In genomic region chr10:41000965-41001364, GRCm38 (mm10) we compare ENCODE assay signal across 18 mouse cellular contexts.
A peak's percentile ranks its signal among the peaks of the same experiment; 100 is the strongest.
DNase-seq lines count a peak whose midpoint lies in the region; ATAC-seq and TF ChIP-seq lines count a peak whose summit lies in the region.
"Had no signal": no experiment of that assay in that cellular context is flagged by ENCODE, and none has a peak within 500 bp of the region (broad histone marks: within the 10 kb centered on the region; RNA-seq: fewer than 3 reads in every experiment).

No protein-coding gene starts in this region.

- no peak overlapping the region for H3K27ac ChIP-seq in MEL (ENCODE audit: control insufficient read depth, low read depth, low read length)
- H3K27ac ChIP-seq: embryonic facial prominence, embryonic 10.5 days; embryonic facial prominence, embryonic 12.5 days; forebrain, embryonic 13.5 days; forebrain, embryonic 15.5 days had no signal

- TF ChIP-seq RAD21 in MEL (IDR thresholded peaks at IDR 0.05; ENCODE audit: low read depth, low read length) = no peak

- no peaks in the 10 kb centered on the region for H3K9me3 ChIP-seq in megakaryocyte, embryonic 14.5 days
- H3K9me3 ChIP-seq in G1E (replicated peaks) = no peaks in the 10 kb centered on the region
- no peaks in the 10 kb centered on the region for H3K9me3 ChIP-seq in MEL (replicated peaks; ENCODE audit: insufficient read depth, low read length)
- H3K9me3 ChIP-seq: embryonic facial prominence, embryonic 10.5 days; embryonic facial prominence, embryonic 12.5 days; forebrain, embryonic 13.5 days; forebrain, embryonic 15.5 days had no signal

- peak overlapping the region; percentile 74 for H3K4me3 ChIP-seq in megakaryocyte, embryonic 14.5 days (replicated peaks)
- peak overlapping the region; percentile 8; the same call in 1 of the 2 replicates for H3K4me3 ChIP-seq in G1E (ENCODE audit: low read depth, low read length)
- no peak overlapping the region for H3K4me3 ChIP-seq in MEL (ENCODE audit: control insufficient read depth in 1 of 2, insufficient read depth in 1 of 2, low read depth in 2 of 2, low read length in 2 of 2)
- H3K4me3 ChIP-seq: embryonic facial prominence, embryonic 10.5 days; embryonic facial prominence, embryonic 12.5 days; forebrain, embryonic 13.5 days; forebrain, embryonic 15.5 days had no signal

- TF ChIP-seq POLR2A in MEL (IDR thresholded peaks at IDR 0.05; ENCODE audit: control insufficient read depth in 1 of 2, insufficient read depth in 1 of 2, low read depth in 1 of 2, low read length in 2 of 2, poor library complexity in 1 of 2) = no peak

- TF ChIP-seq CTCF in G1E (IDR thresholded peaks at IDR 0.05; ENCODE audit: low read depth, low read length) (no peak), MEL (IDR thresholded peaks at IDR 0.05 in 2 of 3, conservative IDR thresholded peaks at IDR 0.05 in 1 of 3; ENCODE audit: control insufficient read depth in 1 of 3, insufficient read depth in 1 of 3, low read depth in 2 of 3, low read length in 3 of 3, poor library complexity in 1 of 3, severe bottlenecking in 1 of 3) (no peak)

- H3K4me1 ChIP-seq in megakaryocyte, embryonic 14.5 days = peaks cover 3% of the 10 kb centered on the region; the same call in 1 of the 2 replicates
- H3K4me1 ChIP-seq in G1E (ENCODE audit: insufficient read depth, low read depth, low read length) (no peaks in the 10 kb centered on the region), MEL (ENCODE audit: control insufficient read depth in 1 of 2, insufficient read depth in 2 of 2, low read length in 2 of 2) (no peaks in the 10 kb centered on the region)
- H3K4me1 ChIP-seq: embryonic facial prominence, embryonic 10.5 days; embryonic facial prominence, embryonic 12.5 days had no signal

- H3K9ac ChIP-seq in MEL (ENCODE audit: control insufficient read depth, low read depth, low read length, poor library complexity, severe bottlenecking) = no peak overlapping the region
- H3K9ac ChIP-seq: embryonic facial prominence, embryonic 12.5 days; forebrain, embryonic 13.5 days; forebrain, embryonic 15.5 days; forebrain, postnatal 0 days had no signal

- no peak for ATAC-seq in megakaryocyte, adult 5-6 weeks (ENCODE audit: poor library complexity, severe bottlenecking)
- ATAC-seq in G1E (ENCODE audit: extremely low read depth, insufficient number of reproducible peaks, low FRiP score, poor library complexity, severe bottlenecking) = no peak
- ATAC-seq: forebrain, embryonic 13.5 days; forebrain, embryonic 15.5 days; forebrain, postnatal 0 days had no signal

- no peaks in the 10 kb centered on the region for H3K36me3 ChIP-seq in megakaryocyte, embryonic 14.5 days (replicated peaks; ENCODE audit: low read length)
- H3K36me3 ChIP-seq in G1E (replicated peaks) (no peaks in the 10 kb centered on the region), MEL (ENCODE audit: control insufficient read depth in 1 of 2, insufficient read depth in 2 of 2, low read length in 2 of 2) (no peaks in the 10 kb centered on the region)
- H3K36me3 ChIP-seq: embryonic facial prominence, embryonic 10.5 days; embryonic facial prominence, embryonic 12.5 days; forebrain, embryonic 15.5 days had no signal

- DNase-seq in G1E (ENCODE audit: low spot score) (no peak), MEL (ENCODE audit: low read depth, low spot score) (no peak)
- DNase-seq in embryo, embryonic 10 days (ENCODE audit: low spot score) = no peak
- DNase-seq: adrenal gland, adult 2 months; adrenal gland, postnatal 10 days; adrenal gland, postnatal 25 days; cerebellum, adult 11 months; cerebellum, adult 18-20 months; cerebellum, adult 8-10 months; cerebellum, adult 9-11 months; cerebellum, postnatal 36 days; forebrain, postnatal 0 days had no signal

- peaks cover 1% of the 10 kb centered on the region for H3K27me3 ChIP-seq in megakaryocyte, embryonic 14.5 days (replicated peaks)
- H3K27me3 ChIP-seq in G1E (ENCODE audit: insufficient read depth, low read length) = peaks cover 12% of the 10 kb centered on the region
- no peaks in the 10 kb centered on the region; a peak in 2 of 4 replicates for H3K27me3 ChIP-seq in MEL (ENCODE audit: control insufficient read depth in 1 of 2, insufficient read depth in 2 of 2, low read length in 2 of 2)
- H3K27me3 ChIP-seq: embryonic facial prominence, embryonic 12.5 days; forebrain, embryonic 13.5 days; forebrain, embryonic 15.5 days had no signal

- no peak for TF ChIP-seq EP300 in MEL (IDR thresholded peaks at IDR 0.05; ENCODE audit: low read depth in 1 of 2, low read length in 2 of 2)

- H3K79me2 ChIP-seq in MEL (ENCODE audit: control insufficient read depth, insufficient read depth, low read length, poor library complexity) = no peaks in the 10 kb centered on the region

TF ChIP-seq in MEL, 35 proteins besides CTCF, POLR2A, EP300 and RAD21:
- no peak for TF ChIP-seq TCF12 (IDR thresholded peaks at IDR 0.05; ENCODE audit: low read depth, low read length)
- no peak for TF ChIP-seq CHD2 (IDR thresholded peaks at IDR 0.05; ENCODE audit: low read length)
- TF ChIP-seq BHLHE40 (IDR thresholded peaks at IDR 0.05; ENCODE audit: borderline replicate concordance, low read depth, low read length) = no peak
- 0 out of 2 replicates have a peak, but pooled peaks have one; percentile 67 for TF ChIP-seq POLR2AphosphoS5 (IDR thresholded peaks at IDR 0.05; ENCODE audit: borderline replicate concordance, low read depth, low read length)

Comparison
In these comparisons a context has a peak if more than half of its experiments do, and no peak if none do; other contexts are left out.
1. H3K4me3 ChIP-seq: peak in megakaryocyte, embryonic 14.5 days (single experiment) and G1E (single experiment); none in MEL (0 of 2).